Mouse (Mus musculus) gastrocnemius, postnatal 36 days (tissue): ENCODE measurements around the gene Tmem217. TPM values are rescaled to one million over a fixed set of nuclear protein-coding genes. Genes with fewer than 3 reads are reported as not detected.
"Not testable (repeated sequence)": the region's sequence is repeated elsewhere in the genome, so short reads cannot be mapped to it uniquely, and the experiment has no call there.

Source experiments
- DNase-seq, 2 experiments: peaks; one replicate each; pipeline ENCODE4 v3.0.0; 2022
- intact Hi-C: fragments of 180-260 bp; cut with DNase I; formaldehyde crosslinking; loops from one replicate; pipeline ENCODE4 v1.15.1; 2025
- total RNA-seq, 2 experiments: library from RNA; stranded (reverse); gene quantifications; 2 replicates each; pipeline ENCODE4 v1.2.3; 2021

Gene Tmem217
- total RNA-seq, 2 experiments from 2014 or later: not detected

- intact Hi-C loops: no loop called here
Measured at GRCm38 (mm10) chr17:29549543-29550428, 2.4 kb downstream of the Tmem217 start, which contains the start of the genes Gm17657 and Tbc1d22b. Gene Gm17657 (minus strand): TSS chr17:29549638. Gene Tbc1d22b (plus strand): TSS chr17:29549785.

GRCm38 (mm10) chr17:29548994-29549393, 3.2 kb downstream of the Tmem217 start:
- intact Hi-C loops: no loop called here
- DNase-seq: no peak

More at GRCm38 (mm10) chr17:29549543-29550428, 2.4 kb downstream of the Tmem217 start, which contains the start of the genes Gm17657 and Tbc1d22b:
- peak; percentile 82 to 88 for DNase-seq

GRCm38 (mm10) chr17:29548494-29548893, 3.7 kb downstream of the Tmem217 start:
- DNase-seq: no peak
- intact Hi-C loops: no loop called here

GRCm38 (mm10) chr17:29545241-29545640, 6.9 kb downstream of the Tmem217 start:
- intact Hi-C loops: no loop called here
- no peak for DNase-seq

GRCm38 (mm10) chr17:29544064-29544463, 8.1 kb downstream of the Tmem217 start:
- no peak for DNase-seq
- intact Hi-C loops: no loop called here

GRCm38 (mm10) chr17:29542831-29543690, 9.1 kb downstream of the Tmem217 start:
- intact Hi-C loops: no loop called here
- no peak for DNase-seq

- intact Hi-C loops: no loop called here
- DNase-seq: peak; percentile 68 to 72
Measured at GRCm38 (mm10) chr17:29541419-29541818, 10.8 kb downstream of the Tmem217 start.

- intact Hi-C loops: no loop called here
Measured at GRCm38 (mm10) chr17:29540426-29540825, 11.8 kb downstream of the Tmem217 start.

GRCm38 (mm10) chr17:29533866-29534265, 18.3 kb downstream of the Tmem217 start:
- intact Hi-C loops: no loop called here

More at GRCm38 (mm10) chr17:29540426-29540825, 11.8 kb downstream of the Tmem217 start:
- DNase-seq: no peak

GRCm38 (mm10) chr17:29531757-29532384, 20.3 kb downstream of the Tmem217 start:
- intact Hi-C loops: no loop called here

More at GRCm38 (mm10) chr17:29533866-29534265, 18.3 kb downstream of the Tmem217 start:
- DNase-seq: no peak

GRCm38 (mm10) chr17:29531278-29531677, 20.9 kb downstream of the Tmem217 start:
- DNase-seq: no peak
- intact Hi-C loops: no loop called here

More at GRCm38 (mm10) chr17:29531757-29532384, 20.3 kb downstream of the Tmem217 start:
- DNase-seq: no peak

- no peak for DNase-seq
- intact Hi-C loops: no loop called here
Measured at GRCm38 (mm10) chr17:29530508-29530907, 21.7 kb downstream of the Tmem217 start.

GRCm38 (mm10) chr17:29528568-29529187, 23.5 kb downstream of the Tmem217 start:
- intact Hi-C loops: no loop called here
- DNase-seq: no peak

- intact Hi-C loops: no loop called here
- DNase-seq: no peak
Measured at GRCm38 (mm10) chr17:29525613-29526012, 26.6 kb downstream of the Tmem217 start.

GRCm38 (mm10) chr17:29519731-29520130, 32.5 kb downstream of the Tmem217 start:
- no peak for DNase-seq
- intact Hi-C loops: no loop called here

- intact Hi-C loops, DNase-seq: not testable (repeated sequence)
Measured at GRCm38 (mm10) chr17:29518665-29519064, 33.5 kb downstream of the Tmem217 start.

GRCm38 (mm10) chr17:29514435-29514834, 37.8 kb downstream of the Tmem217 start:
- intact Hi-C loops: loop anchor here (1.0 to 5.0 kb wide), 2 partner anchors 133 to 257 kb away; no protein-coding TSS in a partner anchor
- DNase-seq: peak; percentile 51 to 67

- peak; percentile 27 to 37 for DNase-seq
- intact Hi-C loops: loop anchor here (1.0 to 5.0 kb wide), 2 partner anchors 116 to 256 kb away; no protein-coding TSS in a partner anchor
Measured at GRCm38 (mm10) chr17:29513044-29513730, 39.0 kb downstream of the Tmem217 start.

GRCm38 (mm10) chr17:29510691-29511090, 41.5 kb downstream of the Tmem217 start:
- DNase-seq: no peak
- intact Hi-C loops: loop anchor here (5.0 kb wide), 1 partner anchor 253 kb away; no protein-coding TSS in a partner anchor
